Mouse (Mus musculus): ENCODE data around the gene C1s2. TPM values are rescaled to one million over a fixed set of nuclear protein-coding genes. Genes with fewer than 3 reads are reported as not detected.
"Not testable (repeated sequence)": the region's sequence is repeated elsewhere in the genome, so short reads cannot be mapped to it uniquely, and the experiment has no call there.

C1s2 gene
- polyA plus RNA-seq, 1 experiment from 2014 or later: 0.26 TPM

DNA sequence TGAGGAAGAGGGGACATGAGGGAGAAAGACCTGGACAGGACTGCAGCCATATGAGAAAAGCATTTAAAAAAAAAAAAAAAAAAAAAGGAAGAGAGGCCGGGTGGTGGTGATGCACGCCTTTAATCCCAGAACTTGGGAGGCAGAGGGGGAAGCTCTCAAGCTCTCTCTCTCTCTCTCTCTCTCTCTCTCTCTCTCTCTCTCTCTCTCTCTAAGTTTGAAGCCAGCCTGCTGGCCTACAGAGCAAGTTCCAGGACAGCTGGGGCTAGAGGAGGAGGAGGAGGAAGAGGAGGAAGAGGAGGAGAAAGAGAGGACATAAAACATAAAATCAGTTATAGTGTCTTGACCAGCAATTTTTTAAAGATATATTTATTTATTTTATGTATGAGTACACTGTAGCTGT, 22.2 kb upstream of the C1s2 start:
- Histone ChIP-seq H3K4me1 (ENCODE audit: control insufficient read depth, insufficient read depth, low read length) (no peaks in the 10 kb centered on the region; the same call in 1 of the 2 replicates), H3K27me3 (ENCODE audit: control insufficient read depth, insufficient read depth, low read depth, low read length) (no peaks in the 10 kb centered on the region), H3K4me3 (ENCODE audit: low read depth, low read length) (no peak overlapping the region), H3K9ac (ENCODE audit: low read depth, low read length) (no peak overlapping the region), H3K27ac (ENCODE audit: low read length) (no peak overlapping the region), H3K9me3 (replicated peaks; ENCODE audit: control insufficient read depth, low read length, poor library complexity, severe bottlenecking) (no peaks in the 10 kb centered on the region), H3K36me3 (ENCODE audit: control insufficient read depth, insufficient read depth, low read length) (no peaks in the 10 kb centered on the region), H3K4me2 (ENCODE audit: low read length) (no peak overlapping the region)
- no peak for ATAC-seq
- 78% methylated on average over 2 of the region's 2 CpGs for WGBS

DNA sequence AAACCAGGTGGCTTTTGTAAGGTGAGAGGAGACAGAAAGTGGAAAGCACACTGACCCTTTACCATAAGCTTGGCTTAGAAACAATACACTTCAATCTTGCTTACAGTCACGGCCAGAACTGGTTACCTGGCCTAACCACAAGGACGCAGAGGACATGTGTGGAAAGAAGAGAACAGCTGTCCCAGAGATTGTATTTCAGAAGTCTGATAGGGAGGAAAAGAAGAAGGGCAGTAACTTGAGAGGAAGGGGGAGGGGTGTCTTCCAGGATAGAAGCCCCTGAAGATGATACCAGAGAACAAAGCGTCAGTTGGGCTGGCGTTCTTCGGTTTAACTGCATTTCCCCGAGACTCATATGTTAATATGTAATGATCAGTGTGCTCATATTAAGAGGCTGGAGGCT, 20.0 kb upstream of the C1s2 start:
- Histone ChIP-seq H3K36me3 (ENCODE audit: control insufficient read depth, insufficient read depth, low read length) (no peaks in the 10 kb centered on the region), H3K4me1 (ENCODE audit: control insufficient read depth, insufficient read depth, low read length) (no peaks in the 10 kb centered on the region), H3K4me2 (ENCODE audit: low read length) (no peak overlapping the region), H3K4me3 (ENCODE audit: low read depth, low read length) (no peak overlapping the region), H3K9ac (ENCODE audit: low read depth, low read length) (no peak overlapping the region), H3K27ac (ENCODE audit: low read length) (no peak overlapping the region), H3K9me3 (replicated peaks; ENCODE audit: control insufficient read depth, low read length, poor library complexity, severe bottlenecking) (no peaks in the 10 kb centered on the region), H3K27me3 (ENCODE audit: control insufficient read depth, insufficient read depth, low read depth, low read length) (no peaks in the 10 kb centered on the region)
- WGBS: 75% methylated on average over 6 of the region's 6 CpGs
- ATAC-seq: no peak

DNA sequence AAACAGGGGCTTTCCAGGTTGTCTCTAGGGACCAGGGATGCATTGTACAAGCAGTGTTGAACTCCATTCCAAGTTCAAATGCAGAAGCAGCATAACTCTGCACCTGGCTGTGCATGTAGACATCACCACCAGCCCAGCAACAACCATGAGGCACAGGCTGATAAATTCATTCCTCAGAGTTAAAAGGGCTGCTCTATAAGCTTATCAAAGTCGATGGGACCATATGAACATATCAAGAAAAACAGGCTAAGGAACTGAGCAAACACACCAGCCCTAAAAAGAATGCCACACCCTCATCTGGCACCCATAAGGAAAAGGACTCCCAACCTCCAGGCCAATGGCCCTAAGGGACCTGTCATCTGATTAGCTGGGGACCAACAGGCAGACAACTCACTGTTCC, 10.5 kb upstream of the C1s2 start:
- no peaks in the 10 kb centered on the region for H3K9me3 ChIP-seq (replicated peaks; ENCODE audit: control insufficient read depth, low read length, poor library complexity, severe bottlenecking)
- 81% methylated on average over 1 of the region's 1 CpGs for WGBS
- ATAC-seq: no peak

GRCm38 (mm10) chr6:124640997-124641396, 5.1 kb upstream of the C1s2 start:
- H3K4me1 ChIP-seq (ENCODE audit: control insufficient read depth, insufficient read depth, low read length): no peaks in the 10 kb centered on the region
- no peaks in the 10 kb centered on the region for H3K36me3 ChIP-seq (ENCODE audit: control insufficient read depth, insufficient read depth, low read length)
- H3K27me3 ChIP-seq (ENCODE audit: control insufficient read depth, insufficient read depth, low read depth, low read length): no peaks in the 10 kb centered on the region
- H3K9me3 ChIP-seq (replicated peaks; ENCODE audit: control insufficient read depth, low read length, poor library complexity, severe bottlenecking): no peaks in the 10 kb centered on the region
- WGBS: 41% methylated on average over 8 of the region's 8 CpGs
- H3K4me3 ChIP-seq (ENCODE audit: low read depth, low read length): no peak overlapping the region
- ATAC-seq: no peak
- no peak overlapping the region for H3K9ac ChIP-seq (ENCODE audit: low read depth, low read length)
- no peak overlapping the region for H3K27ac ChIP-seq (ENCODE audit: low read length)
- H3K4me2 ChIP-seq (ENCODE audit: low read length): no peak overlapping the region

More for the DNA sequence above, 10.5 kb upstream of the C1s2 start:
- no peak overlapping the region for H3K27ac ChIP-seq (ENCODE audit: low read length)
- no peak overlapping the region for H3K4me2 ChIP-seq (ENCODE audit: low read length)
- no peaks in the 10 kb centered on the region for H3K4me1 ChIP-seq (ENCODE audit: control insufficient read depth, insufficient read depth, low read length)
- H3K4me3 ChIP-seq (ENCODE audit: low read depth, low read length): no peak overlapping the region
- no peaks in the 10 kb centered on the region for H3K36me3 ChIP-seq (ENCODE audit: control insufficient read depth, insufficient read depth, low read length)
- H3K27me3 ChIP-seq (ENCODE audit: control insufficient read depth, insufficient read depth, low read depth, low read length): no peaks in the 10 kb centered on the region
- no peak overlapping the region for H3K9ac ChIP-seq (ENCODE audit: low read depth, low read length)

- H3K27me3 ChIP-seq (ENCODE audit: control insufficient read depth, insufficient read depth, low read depth, low read length): no peaks in the 10 kb centered on the region
- no peak overlapping the region for H3K9ac ChIP-seq (ENCODE audit: low read depth, low read length)
- ATAC-seq: no peak
- H3K4me3 ChIP-seq (ENCODE audit: low read depth, low read length): no peak overlapping the region
- no peaks in the 10 kb centered on the region for H3K36me3 ChIP-seq (ENCODE audit: control insufficient read depth, insufficient read depth, low read length)
- 83% methylated on average over 4 of the region's 4 CpGs for WGBS
- no peaks in the 10 kb centered on the region for H3K4me1 ChIP-seq (ENCODE audit: control insufficient read depth, insufficient read depth, low read length)
- H3K27ac ChIP-seq (ENCODE audit: low read length): no peak overlapping the region
- H3K4me2 ChIP-seq (ENCODE audit: low read length): no peak overlapping the region
- H3K9me3 ChIP-seq (replicated peaks; ENCODE audit: control insufficient read depth, low read length, poor library complexity, severe bottlenecking): no peaks in the 10 kb centered on the region
Measured at GRCm38 (mm10) chr6:124640041-124640440, 4.2 kb upstream of the C1s2 start.

DNA sequence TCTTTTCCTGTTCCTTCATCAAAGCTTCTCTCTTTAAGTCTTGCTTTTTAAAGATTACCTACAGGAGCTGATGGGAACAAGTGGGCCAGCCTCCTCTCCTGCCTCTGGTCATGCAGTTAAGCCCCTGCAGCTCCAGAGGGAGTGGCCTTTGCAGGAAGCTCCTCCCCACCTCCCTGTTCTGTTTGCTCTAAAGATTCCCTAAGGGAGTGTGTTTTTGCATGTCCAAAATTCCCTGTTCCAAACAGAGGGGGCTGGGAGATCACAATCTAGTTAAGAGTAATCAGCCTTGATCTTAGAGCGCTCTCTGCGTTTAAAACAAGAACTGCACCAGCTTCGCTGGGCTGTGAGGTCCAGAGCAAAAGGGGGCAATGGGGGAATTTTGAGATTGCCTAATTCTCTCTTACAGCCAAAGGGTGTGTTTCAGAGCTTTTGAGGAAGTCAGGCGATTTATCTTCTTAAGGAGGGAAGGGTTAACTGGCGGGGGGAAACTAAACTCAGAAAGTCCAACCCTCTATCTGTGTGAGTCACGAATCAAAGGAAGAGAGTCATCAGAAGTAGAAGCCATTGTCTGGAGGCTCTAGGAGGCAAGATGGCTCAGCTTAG, 1.1 kb upstream of the C1s2 start:
- H3K9ac ChIP-seq (ENCODE audit: low read depth, low read length); H3K4me2 ChIP-seq (ENCODE audit: low read length); H3K27ac ChIP-seq (ENCODE audit: low read length); H3K4me1 ChIP-seq (ENCODE audit: control insufficient read depth, insufficient read depth, low read length); H3K27me3 ChIP-seq (ENCODE audit: control insufficient read depth, insufficient read depth, low read depth, low read length); H3K36me3 ChIP-seq (ENCODE audit: control insufficient read depth, insufficient read depth, low read length); H3K4me3 ChIP-seq (ENCODE audit: low read depth, low read length); ATAC-seq; H3K9me3 ChIP-seq (replicated peaks; ENCODE audit: control insufficient read depth, low read length, poor library complexity, severe bottlenecking): not testable (repeated sequence)
- 49% methylated on average over 6 of the region's 6 CpGs for WGBS

DNA sequence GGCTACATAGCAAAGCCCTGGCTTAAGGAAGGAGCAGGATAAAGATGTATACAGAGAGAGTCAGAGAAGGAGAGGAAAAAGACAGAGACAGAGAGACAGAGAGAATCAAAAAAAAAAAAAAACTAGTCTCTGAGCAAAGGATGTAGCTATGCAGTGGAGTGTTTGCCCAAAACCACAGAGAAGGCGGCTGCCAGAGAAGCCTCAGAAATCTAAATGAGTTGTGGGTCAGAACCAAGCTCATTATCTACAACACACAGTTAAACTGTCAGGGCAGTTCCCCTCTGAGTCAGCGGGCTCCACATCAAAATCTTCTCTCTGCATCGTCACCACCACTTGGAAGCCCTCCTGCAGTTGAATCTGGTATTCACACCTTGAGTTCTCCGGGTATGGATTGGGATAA, 5.1 kb downstream of the C1s2 start:
- no peak overlapping the region for H3K9ac ChIP-seq (ENCODE audit: low read depth, low read length)
- no peaks in the 10 kb centered on the region for H3K9me3 ChIP-seq (replicated peaks; ENCODE audit: control insufficient read depth, low read length, poor library complexity, severe bottlenecking)
- ATAC-seq: no peak
- no peaks in the 10 kb centered on the region for H3K36me3 ChIP-seq (ENCODE audit: control insufficient read depth, insufficient read depth, low read length)
- no peak overlapping the region for H3K4me2 ChIP-seq (ENCODE audit: low read length)
- 89% methylated on average over 4 of the region's 4 CpGs for WGBS
- H3K4me3 ChIP-seq (ENCODE audit: low read depth, low read length): no peak overlapping the region
- H3K27ac ChIP-seq (ENCODE audit: low read length): no peak overlapping the region
- H3K27me3 ChIP-seq (ENCODE audit: control insufficient read depth, insufficient read depth, low read depth, low read length): no peaks in the 10 kb centered on the region
- no peaks in the 10 kb centered on the region for H3K4me1 ChIP-seq (ENCODE audit: control insufficient read depth, insufficient read depth, low read length)

- not testable (repeated sequence) for H3K4me1 ChIP-seq (ENCODE audit: control insufficient read depth, insufficient read depth, low read length); H3K4me3 ChIP-seq (ENCODE audit: low read depth, low read length); H3K4me2 ChIP-seq (ENCODE audit: low read length); H3K9me3 ChIP-seq (replicated peaks; ENCODE audit: control insufficient read depth, low read length, poor library complexity, severe bottlenecking); H3K36me3 ChIP-seq (ENCODE audit: control insufficient read depth, insufficient read depth, low read length); H3K27me3 ChIP-seq (ENCODE audit: control insufficient read depth, insufficient read depth, low read depth, low read length); H3K9ac ChIP-seq (ENCODE audit: low read depth, low read length); ATAC-seq; H3K27ac ChIP-seq (ENCODE audit: low read length)
- 43% methylated on average over 1 of the region's 1 CpGs for WGBS
Measured at GRCm38 (mm10) chr6:124626184-124626583, 9.7 kb downstream of the C1s2 start.

GRCm38 (mm10) chr6:124625612-124626011, 10.3 kb downstream of the C1s2 start:
- H3K4me1 ChIP-seq (ENCODE audit: control insufficient read depth, insufficient read depth, low read length): no peaks in the 10 kb centered on the region
- H3K27me3 ChIP-seq (ENCODE audit: control insufficient read depth, insufficient read depth, low read depth, low read length): no peaks in the 10 kb centered on the region
- H3K36me3 ChIP-seq (ENCODE audit: control insufficient read depth, insufficient read depth, low read length): no peaks in the 10 kb centered on the region
- no peak overlapping the region for H3K9ac ChIP-seq (ENCODE audit: low read depth, low read length)
- no peak overlapping the region for H3K4me2 ChIP-seq (ENCODE audit: low read length)
- no peaks in the 10 kb centered on the region for H3K9me3 ChIP-seq (replicated peaks; ENCODE audit: control insufficient read depth, low read length, poor library complexity, severe bottlenecking)
- WGBS: 87% methylated on average over 13 of the region's 13 CpGs
- H3K27ac ChIP-seq (ENCODE audit: low read length): no peak overlapping the region
- no peak overlapping the region for H3K4me3 ChIP-seq (ENCODE audit: low read depth, low read length)
- no peak for ATAC-seq
